Mouse (Mus musculus) heart, embryonic 11.5 days (tissue): ENCODE measurements around the gene Gm20388. TPM values are rescaled to one million over a fixed set of nuclear protein-coding genes. Genes with fewer than 3 reads are reported as not detected.

Experiments used
- ATAC-seq: fragments of 200-750 bp; cut with Nextera tagmentation; replicated peaks from 2 replicates; pipeline ENCODE4 v1.8.0; 2017; ENCODE audit warnings: moderate library complexity; ENCODE audit not compliant: insufficient number of reproducible peaks, low FRiP score, low TSS enrichment
- H3K27ac ChIP-seq: fragments of 300-500 bp; sonication (generic); 2 replicates; pipeline ENCODE4 v1.5.1; 2014; ENCODE audit warnings: mild to moderate bottlenecking, low read depth, low read length
- H3K27me3 ChIP-seq: fragments of 300-500 bp; sonication (generic); 2 replicates; pipeline ENCODE4 v1.6.1; 2014; ENCODE audit warnings: mild to moderate bottlenecking, low read length, mixed read lengths; ENCODE audit not compliant: control insufficient read depth, insufficient read depth
- H3K36me3 ChIP-seq: fragments of 300-500 bp; sonication (generic); 2 replicates; pipeline ENCODE4 v1.6.1; 2014; ENCODE audit warnings: mild to moderate bottlenecking, low read length, moderate library complexity, mixed read lengths; ENCODE audit not compliant: control insufficient read depth, insufficient read depth
- H3K4me1 ChIP-seq: fragments of 300-500 bp; sonication (generic); 2 replicates; pipeline ENCODE4 v1.6.1; 2014; ENCODE audit warnings: low read length; ENCODE audit not compliant: control insufficient read depth, insufficient read depth
- H3K4me2 ChIP-seq: fragments of 300-500 bp; sonication (generic); 2 replicates; pipeline ENCODE4 v1.6.1; 2014; ENCODE audit warnings: mild to moderate bottlenecking, moderate library complexity
- H3K4me3 ChIP-seq: fragments of 300-500 bp; sonication (generic); 2 replicates; pipeline ENCODE4 v1.5.1; 2014; ENCODE audit warnings: low read depth, low read length
- H3K9ac ChIP-seq: fragments of 300-500 bp; sonication (generic); 2 replicates; pipeline ENCODE4 v1.6.1; 2014; ENCODE audit warnings: mild to moderate bottlenecking, low read depth, low read length, moderate library complexity
- H3K9me3 ChIP-seq: fragments of 300-500 bp; sonication (generic); replicated peaks from 2 replicates; pipeline ENCODE4 v1.6.1; 2016; ENCODE audit warnings: low read length; ENCODE audit not compliant: control insufficient read depth
- WGBS: fragments of 180-500 bp; shearing (Covaris S2); extraction: QIAGEN DNeasy Blood & Tissue Kit; methylation state at CpG from one replicate; pipeline ENCODE4 v1.1.7; 2014; ENCODE audit not compliant: insufficient replicate concordance; 5-methylcytosine and 5-hydroxymethylcytosine counted together
- polyA plus RNA-seq: library from polyadenylated mRNA; unstranded; fragments of >200 nt; fragmentation: Nextera tagmentation; extraction: Ambion mirVana; gene quantifications from 2 replicates; pipeline ENCODE4 v1.2.1, GENCODE M21; 2014

Gene Gm20388
- polyA plus RNA-seq, 1 experiment from 2014 or later = 6.4 TPM

DNA sequence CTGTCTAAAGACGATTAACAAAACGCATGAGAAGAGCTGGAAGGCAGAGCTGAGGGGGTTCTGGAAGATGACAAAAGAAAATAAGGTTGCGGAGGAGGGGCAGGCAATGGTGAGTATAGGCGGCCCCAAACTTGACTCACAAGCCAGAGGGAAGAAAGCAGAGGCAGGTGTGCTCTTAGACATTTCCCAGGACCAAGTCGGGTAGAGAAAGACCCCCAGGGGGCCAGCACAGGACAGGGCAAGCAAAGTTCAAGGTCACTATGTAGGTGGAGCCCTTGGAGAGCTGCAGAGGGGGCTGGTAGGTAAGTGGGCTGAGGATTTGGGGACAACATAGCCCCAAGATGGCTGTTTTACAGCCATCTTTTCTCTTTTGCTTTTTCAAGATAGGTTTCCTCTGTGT is 168.7 kb downstream of the Gm20388 start:
- Histone ChIP-seq H3K4me1 (no peaks in the 10 kb centered on the region), H3K4me3 (no peak overlapping the region), H3K4me2 (no peak overlapping the region), H3K36me3 (peaks cover 8% of the 10 kb centered on the region), H3K9ac (no peak overlapping the region), H3K27ac (no peak overlapping the region), H3K9me3 (no peaks in the 10 kb centered on the region), H3K27me3 (no peaks in the 10 kb centered on the region; the same call in 1 of the 2 replicates)
- no peak for ATAC-seq
- WGBS = 56% methylated on average over 5 of the region's 5 CpGs

DNA sequence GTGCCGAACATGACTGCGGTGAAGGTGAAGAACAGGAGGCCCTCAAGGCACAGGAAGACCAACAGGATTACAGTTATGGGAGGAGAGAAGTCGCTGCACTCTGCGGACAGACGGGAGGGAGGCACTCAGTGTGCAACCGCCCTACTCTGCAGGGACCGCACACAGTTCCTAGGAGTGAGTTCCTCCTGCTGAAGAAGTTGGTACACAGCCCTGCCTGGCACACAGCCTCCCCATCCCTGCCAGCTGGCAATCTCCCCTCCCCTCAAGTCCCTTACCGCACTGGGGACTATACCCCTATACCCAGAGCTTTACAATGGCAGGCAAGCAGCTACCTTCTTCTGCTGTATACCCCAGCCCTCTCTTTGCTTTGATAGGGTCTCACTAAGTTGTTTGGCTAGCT is 172.6 kb downstream of the Gm20388 start:
- no peak; the same call in 1 of the 2 replicates for ATAC-seq
- 94% methylated on average over 8 of the region's 8 CpGs for WGBS

DNA sequence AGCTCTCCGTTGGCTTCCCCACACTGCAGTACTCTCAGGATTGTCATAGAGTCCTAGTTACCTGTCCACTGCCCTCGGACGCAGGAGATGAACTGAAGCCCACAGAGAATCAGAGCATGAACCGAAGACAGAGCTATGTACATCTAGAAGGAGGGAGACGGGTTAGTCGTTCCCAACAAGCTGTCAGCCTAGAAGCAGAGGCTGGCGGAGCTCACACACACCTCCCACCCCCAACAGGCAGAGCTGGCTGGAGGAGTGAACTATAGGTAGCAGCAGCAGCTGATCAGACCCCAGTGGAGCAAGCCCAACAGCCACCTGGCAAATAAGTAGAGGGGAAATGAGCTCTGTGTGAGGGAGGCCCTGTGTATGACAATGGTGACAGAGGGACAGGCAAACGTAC is 174.1 kb downstream of the Gm20388 start:
- H3K4me3 ChIP-seq = no peak overlapping the region
- ATAC-seq = no peak; the same call in 1 of the 2 replicates
- no peaks in the 10 kb centered on the region for H3K27me3 ChIP-seq
- H3K4me1 ChIP-seq = no peaks in the 10 kb centered on the region
- no peak overlapping the region for H3K27ac ChIP-seq
- WGBS = 84% methylated on average over 8 of the region's 8 CpGs
- H3K9me3 ChIP-seq = no peaks in the 10 kb centered on the region
- H3K36me3 ChIP-seq = peaks cover 36% of the 10 kb centered on the region
- H3K9ac ChIP-seq = no peak overlapping the region
- no peak overlapping the region for H3K4me2 ChIP-seq

More for the DNA sequence above, 172.6 kb downstream of the Gm20388 start:
- Histone ChIP-seq H3K4me3 (no peak overlapping the region), H3K4me1 (no peaks in the 10 kb centered on the region), H3K27ac (no peak overlapping the region), H3K4me2 (no peak overlapping the region), H3K9me3 (no peaks in the 10 kb centered on the region), H3K36me3 (peaks cover 31% of the 10 kb centered on the region), H3K27me3 (no peaks in the 10 kb centered on the region), H3K9ac (no peak overlapping the region)

DNA sequence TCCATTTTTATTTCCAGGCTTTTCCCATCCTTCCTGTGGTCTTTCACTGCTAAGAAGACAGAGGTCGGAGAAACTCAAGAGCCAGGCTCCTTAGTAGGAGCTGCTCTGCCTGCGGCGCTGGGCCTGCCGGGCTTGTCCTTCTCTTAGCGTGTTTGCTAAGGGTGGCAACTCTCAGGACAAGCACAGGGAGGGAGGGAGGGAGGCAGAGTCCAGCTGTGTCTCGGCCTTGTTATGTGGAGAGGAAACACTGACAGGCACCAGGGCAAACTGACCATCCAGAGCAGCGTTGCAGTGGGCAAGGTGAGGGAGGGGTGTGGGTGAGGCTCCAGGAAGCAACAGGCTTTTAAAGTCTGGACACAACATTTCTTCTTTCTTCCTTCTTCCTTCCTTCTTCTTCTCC is 178.9 kb downstream of the Gm20388 start:
- ATAC-seq = no peak
- Histone ChIP-seq H3K9me3 (no peaks in the 10 kb centered on the region), H3K4me2 (no peak overlapping the region), H3K4me3 (no peak overlapping the region), H3K27ac (no peak overlapping the region), H3K9ac (no peak overlapping the region), H3K36me3 (peaks cover 32% of the 10 kb centered on the region), H3K4me1 (no peaks in the 10 kb centered on the region), H3K27me3 (no peaks in the 10 kb centered on the region)
- WGBS = 75% methylated on average over 7 of the region's 7 CpGs

DNA sequence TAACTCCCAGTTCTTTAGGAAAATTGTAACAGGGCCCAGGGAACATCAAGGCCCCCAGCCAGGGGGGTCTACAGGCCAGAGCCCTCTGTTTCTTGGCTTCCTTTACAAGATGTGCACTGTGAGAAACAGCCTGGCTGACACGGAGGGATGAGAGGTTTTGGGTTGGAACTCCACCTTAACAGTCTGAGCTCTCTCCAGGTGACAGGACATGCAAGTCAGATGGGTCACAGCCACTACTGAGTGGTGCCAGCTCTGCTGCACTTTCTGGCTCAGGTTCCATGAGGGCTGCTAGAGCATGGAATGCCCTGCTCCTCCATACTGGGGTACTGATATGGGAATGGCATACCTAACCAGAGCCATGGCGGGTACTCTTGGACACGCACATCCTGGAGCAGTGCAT is 180.4 kb downstream of the Gm20388 start:
- 83% methylated on average over 3 of the region's 3 CpGs for WGBS
- Histone ChIP-seq H3K27me3 (no peaks in the 10 kb centered on the region), H3K9me3 (no peaks in the 10 kb centered on the region), H3K4me2 (no peak overlapping the region), H3K9ac (no peak overlapping the region), H3K4me1 (no peaks in the 10 kb centered on the region), H3K27ac (no peak overlapping the region), H3K4me3 (no peak overlapping the region), H3K36me3 (peaks cover 25% of the 10 kb centered on the region)
- ATAC-seq = no peak

DNA sequence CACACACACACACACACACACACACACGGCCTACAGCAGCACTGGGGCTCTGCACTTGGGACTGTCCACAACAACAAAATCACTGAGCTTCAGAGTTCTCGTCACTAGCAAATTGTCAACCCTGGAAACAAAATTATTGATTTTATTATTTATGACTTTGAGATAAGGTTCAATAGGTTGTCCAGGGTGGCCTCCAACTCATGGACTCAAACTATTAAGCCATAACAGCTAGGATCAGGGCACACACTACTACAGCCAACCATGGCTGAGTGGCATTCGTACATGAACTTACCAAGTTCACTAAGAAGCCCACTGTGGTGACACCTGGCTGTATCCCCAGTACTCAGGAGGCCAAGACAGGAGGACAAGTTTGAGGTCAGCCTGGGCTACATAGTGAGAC is 182.5 kb downstream of the Gm20388 start:
- H3K4me3 ChIP-seq = no peak overlapping the region
- H3K4me2 ChIP-seq = no peak overlapping the region
- no peak overlapping the region for H3K27ac ChIP-seq
- peaks cover 9% of the 10 kb centered on the region for H3K36me3 ChIP-seq
- H3K9ac ChIP-seq = no peak overlapping the region
- H3K9me3 ChIP-seq = no peaks in the 10 kb centered on the region
- H3K4me1 ChIP-seq = no peaks in the 10 kb centered on the region
- no peak for ATAC-seq
- 90% methylated on average over 3 of the region's 3 CpGs for WGBS
- no peaks in the 10 kb centered on the region for H3K27me3 ChIP-seq

DNA sequence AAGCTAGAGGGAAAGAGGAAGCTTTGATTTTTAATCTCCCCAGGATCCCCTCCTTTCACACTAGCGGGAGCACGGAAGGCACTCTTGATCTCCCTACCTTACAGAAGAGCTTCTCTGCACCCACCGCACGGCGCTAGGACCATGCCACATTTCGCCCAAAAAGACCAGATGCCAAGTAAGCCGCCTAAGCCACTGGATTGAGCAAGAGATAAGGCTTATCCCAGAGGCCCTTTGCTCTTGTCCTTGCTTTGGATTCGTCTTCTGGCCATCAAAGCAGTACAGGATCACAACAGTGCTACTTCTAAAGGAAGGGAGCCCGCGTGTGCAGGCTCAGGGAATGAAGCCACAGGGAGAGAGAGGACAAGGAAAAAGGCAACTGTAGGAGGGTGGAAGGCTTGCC is 184.2 kb downstream of the Gm20388 start:
- Histone ChIP-seq H3K9ac (no peak overlapping the region), H3K36me3 (0 out of 2 replicates have a peak, but pooled peaks cover 4% of the 10 kb centered on the region), H3K4me2 (no peak overlapping the region), H3K4me3 (no peak overlapping the region), H3K27ac (no peak overlapping the region), H3K9me3 (no peaks in the 10 kb centered on the region), H3K4me1 (peaks cover under 1% of the 10 kb centered on the region; the same call in 1 of the 2 replicates), H3K27me3 (no peaks in the 10 kb centered on the region)
- no peak for ATAC-seq
- WGBS = 86% methylated on average over 10 of the region's 10 CpGs

DNA sequence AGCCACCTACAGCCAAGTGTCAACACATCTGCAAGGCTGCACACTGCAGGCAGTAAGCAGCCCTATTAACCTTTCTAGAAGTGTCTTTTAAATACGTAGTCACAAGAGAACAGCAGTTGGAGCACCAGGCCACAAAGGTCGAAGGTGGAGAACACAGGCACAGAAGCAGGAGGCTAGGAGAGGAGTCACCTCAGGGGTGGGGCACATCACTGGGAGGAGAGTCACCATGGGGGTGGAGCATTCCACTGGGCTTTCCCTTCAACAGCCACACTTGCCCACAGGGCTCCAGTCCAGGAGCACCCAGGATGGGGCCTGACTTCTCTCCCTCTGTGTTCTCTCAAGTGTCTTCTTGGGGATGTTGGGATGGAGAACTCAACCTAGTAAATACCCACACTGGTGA is 185.8 kb downstream of the Gm20388 start:
- no peak for ATAC-seq
- 0 out of 2 replicates have a peak, but pooled peaks cover 4% of the 10 kb centered on the region for H3K36me3 ChIP-seq
- H3K9ac ChIP-seq = no peak overlapping the region
- no peak overlapping the region for H3K4me2 ChIP-seq
- no peak overlapping the region for H3K4me3 ChIP-seq
- no peak overlapping the region for H3K27ac ChIP-seq
- H3K4me1 ChIP-seq = peaks cover 8% of the 10 kb centered on the region
- no peaks in the 10 kb centered on the region for H3K9me3 ChIP-seq
- WGBS = 76% methylated on average over 2 of the region's 2 CpGs
- no peaks in the 10 kb centered on the region for H3K27me3 ChIP-seq

DNA sequence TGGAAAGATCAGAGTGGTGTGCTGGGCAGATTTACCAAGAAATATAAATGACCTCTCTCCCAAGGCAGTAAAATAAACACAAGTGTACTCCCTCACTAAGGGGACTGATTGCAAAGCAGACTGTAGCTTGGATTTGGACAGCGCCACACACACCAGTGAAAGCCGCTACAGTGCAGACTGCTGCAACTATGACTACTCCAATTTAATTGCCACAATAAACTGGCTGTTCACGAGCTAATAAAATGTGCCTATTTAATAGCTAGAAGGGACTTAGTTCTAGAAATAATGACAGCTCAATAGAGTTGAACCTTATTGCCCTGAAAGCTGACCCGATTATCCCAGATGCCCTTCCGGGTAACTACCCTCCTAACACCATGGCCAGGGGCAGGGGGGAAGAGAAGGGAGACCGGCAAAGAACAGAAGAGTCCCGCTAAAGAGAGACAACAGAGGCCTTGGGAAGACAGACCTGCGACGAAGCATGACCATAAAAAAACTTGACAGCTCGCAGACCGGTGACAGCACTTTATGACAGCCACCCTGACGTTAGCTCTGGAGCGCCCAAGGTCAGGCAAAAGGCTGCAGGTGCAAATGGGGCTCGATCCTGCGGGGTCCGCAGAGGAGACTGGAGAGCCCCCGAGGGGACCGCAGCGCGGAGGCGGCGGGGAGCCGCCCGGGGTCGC is 189.9 kb downstream of the Gm20388 start:
- Histone ChIP-seq H3K27me3 (no peaks in the 10 kb centered on the region), H3K4me2 (peak overlapping the region; percentile 79), H3K27ac (peak overlapping the region; percentile 81; the same call in 1 of the 2 replicates), H3K4me3 (peak overlapping the region; percentile 99), H3K36me3 (no peaks in the 10 kb centered on the region), H3K9ac (peak overlapping the region; percentile 91), H3K4me1 (peaks cover 16% of the 10 kb centered on the region), H3K9me3 (no peaks in the 10 kb centered on the region)
- no peak; the same call in 1 of the 2 replicates for ATAC-seq
- WGBS = 7% methylated on average over 22 of the region's 25 CpGs
